ENCODE assay signal across 36 mouse cellular contexts in genomic region chr5:149099009-149099408, GRCm38 (mm10).
"Had no signal": no experiment of that assay in that cellular context is flagged by ENCODE, and none has a peak within 500 bp of the region (broad histone marks: within the 10 kb centered on the region; RNA-seq: fewer than 3 reads in every experiment).

No protein-coding gene starts in this region.

- DNase-seq: heart, postnatal 10 days; heart, postnatal 14 days; heart, postnatal 36 days; heart, postnatal 4 days; kidney, adult 11 months; kidney, adult 18-20 months; kidney, adult 2 months; kidney, adult 8-10 months; kidney, adult 9 months; kidney, postnatal 10 days; kidney, postnatal 14 days; kidney, postnatal 25 days; kidney, postnatal 36 days; kidney, postnatal 4 days; layer of hippocampus, adult 9-11 months; layer of hippocampus, postnatal 36 days had no signal

- H3K4me2 ChIP-seq: heart, embryonic 11.5 days; heart, embryonic 12.5 days; heart, embryonic 13.5 days; heart, embryonic 15.5 days; hindbrain, embryonic 12.5 days; hindbrain, embryonic 13.5 days; hindbrain, embryonic 14.5 days; hindbrain, embryonic 15.5 days; intestine, embryonic 15.5 days; kidney, embryonic 15.5 days had no signal

- H3K36me3 ChIP-seq: heart, embryonic 10.5 days; heart, embryonic 12.5 days; heart, embryonic 13.5 days; heart, embryonic 15.5 days; hindbrain, embryonic 10.5 days; hindbrain, embryonic 12.5 days; hindbrain, embryonic 13.5 days; hindbrain, embryonic 15.5 days; intestine, embryonic 15.5 days; kidney, embryonic 15.5 days had no signal

- H3K9me3 ChIP-seq: heart, embryonic 10.5 days; heart, embryonic 15.5 days; hindbrain, embryonic 10.5 days; hindbrain, embryonic 12.5 days; hindbrain, embryonic 13.5 days; hindbrain, embryonic 15.5 days; intestine, embryonic 15.5 days; kidney, embryonic 15.5 days had no signal

- H3K4me1 ChIP-seq: heart, embryonic 13.5 days; heart, embryonic 15.5 days; hindbrain, embryonic 10.5 days; hindbrain, embryonic 12.5 days; hindbrain, embryonic 13.5 days; hindbrain, embryonic 15.5 days; intestine, embryonic 15.5 days; kidney, embryonic 15.5 days had no signal

- H3K9ac ChIP-seq: heart, embryonic 12.5 days; heart, embryonic 13.5 days; heart, embryonic 15.5 days; hindbrain, embryonic 12.5 days; hindbrain, embryonic 13.5 days; hindbrain, embryonic 14.5 days; hindbrain, embryonic 15.5 days; intestine, embryonic 15.5 days; kidney, embryonic 15.5 days had no signal

- H3K27me3 ChIP-seq: heart, embryonic 12.5 days; heart, embryonic 15.5 days; hindbrain, embryonic 12.5 days; hindbrain, embryonic 13.5 days; hindbrain, embryonic 15.5 days; intestine, embryonic 15.5 days; kidney, embryonic 15.5 days had no signal

- ATAC-seq: hindbrain, embryonic 16.5 days; hindbrain, postnatal 0 days; inflammation-experienced regulatory T-cells, adult 6 months; intestine, embryonic 15.5 days; intestine, embryonic 16.5 days; intestine, postnatal 0 days had no signal

- H3K4me3 ChIP-seq: heart, embryonic 10.5 days; heart, embryonic 12.5 days; heart, embryonic 13.5 days; heart, embryonic 15.5 days; hindbrain, embryonic 10.5 days; hindbrain, embryonic 12.5 days; hindbrain, embryonic 13.5 days; hindbrain, embryonic 15.5 days; intestine, embryonic 15.5 days; kidney, embryonic 15.5 days; layer of hippocampus, adult 2 months; left cerebral cortex, adult 2 months had no signal

- H3K27ac ChIP-seq: heart, embryonic 10.5 days; heart, embryonic 13.5 days; heart, embryonic 15.5 days; hindbrain, embryonic 10.5 days; hindbrain, embryonic 12.5 days; hindbrain, embryonic 13.5 days; hindbrain, embryonic 14.5 days; hindbrain, embryonic 15.5 days; hindbrain, postnatal 0 days; intestine, embryonic 15.5 days; kidney, embryonic 15.5 days; kidney, postnatal 0 days; layer of hippocampus, adult 2 months; left cerebral cortex, adult 2 months had no signal
